Mouse (Mus musculus) cerebellum, adult 2 months (tissue): ENCODE measurements around the gene Hs1bp3.

Experiments
- CTCF ChIP-seq: fragments of 200-500 bp; IDR thresholded peaks from 2 replicates; pipeline ENCODE4 v1.5.1; 2011; ENCODE audit warnings: low read depth, mild to moderate bottlenecking, control low read depth, low read length, moderate library complexity, borderline replicate concordance; ENCODE audit not compliant: insufficient read depth
- POLR2A ChIP-seq: fragments of 200-500 bp; IDR thresholded peaks from 2 replicates; pipeline ENCODE4 v1.6.1; 2011; ENCODE audit warnings: low read length, control low read depth, borderline replicate concordance; ENCODE audit not compliant: insufficient read depth

DNA sequence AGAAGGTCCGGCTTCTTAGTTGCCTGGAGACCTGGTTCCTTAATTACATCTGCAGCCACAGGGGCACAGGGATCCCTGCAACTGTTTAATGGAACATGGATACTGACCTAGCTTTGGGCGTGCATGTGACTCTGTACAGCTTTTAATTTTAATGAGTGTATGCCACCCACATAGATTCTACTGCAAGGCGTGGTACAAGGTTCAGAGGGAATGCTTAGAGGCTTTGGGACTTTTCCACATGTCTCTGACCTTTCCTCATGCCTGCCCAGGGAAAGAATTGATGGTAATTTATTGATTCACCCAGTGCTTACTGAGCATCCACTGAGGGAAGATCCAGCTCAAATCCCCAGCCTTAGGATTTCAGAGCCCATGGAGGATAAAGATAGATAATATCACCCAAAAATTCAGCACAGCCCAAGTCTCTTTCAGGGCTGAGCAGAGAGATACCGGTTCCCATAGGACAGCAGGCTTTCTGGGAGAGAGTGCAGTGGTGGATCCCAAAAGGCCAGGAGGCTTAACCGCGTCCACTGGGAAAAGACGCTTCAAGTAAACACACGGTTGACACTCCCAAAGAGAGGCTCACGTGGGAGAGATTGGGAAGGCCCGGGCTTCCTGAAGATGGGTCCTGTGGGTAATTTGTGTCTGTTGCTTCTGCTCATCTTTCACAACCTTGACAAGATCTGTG is 23.5 kb downstream of the Hs1bp3 start:
- TF ChIP-seq CTCF (no peak), POLR2A (no peak)
